Mouse (Mus musculus): ENCODE data around the gene Gpr142. TPM values are rescaled to one million over a fixed set of nuclear protein-coding genes. Genes with fewer than 3 reads are reported as not detected.
A peak's percentile ranks its signal among the peaks of the same experiment; 100 is the strongest.

Gene Gpr142
- polyA plus RNA-seq, 1 experiment from 2014 or later = not detected

DNA sequence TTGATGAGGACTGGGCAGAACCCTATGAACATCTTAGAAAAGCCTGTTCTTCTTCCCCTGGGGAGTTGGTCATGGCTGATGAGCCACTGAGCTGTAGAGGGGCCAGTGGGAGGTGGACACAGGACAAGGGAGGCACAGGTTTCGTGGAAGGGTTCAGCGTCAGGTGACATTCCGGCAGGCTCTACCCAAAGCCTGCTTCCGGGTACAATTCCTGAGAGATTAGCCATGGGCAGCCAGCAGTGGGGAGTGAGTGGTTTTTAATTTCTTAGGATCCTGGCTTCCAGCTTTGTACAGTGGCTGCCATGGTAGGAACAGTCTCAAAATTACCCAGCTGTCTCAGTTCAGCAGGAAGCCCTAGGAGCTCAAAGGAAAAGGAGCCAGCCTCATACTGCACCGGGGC is 48.3 kb downstream of the Gpr142 start:
- no peak for ATAC-seq (ENCODE audit: insufficient number of reproducible peaks, insufficient read depth, low FRiP score, low TSS enrichment)
- H3K36me3 ChIP-seq = no peaks in the 10 kb centered on the region
- H3K4me1 ChIP-seq = peaks cover 33% of the 10 kb centered on the region
- no peak overlapping the region for H3K4me3 ChIP-seq
- 53% methylated on average over 5 of the region's 5 CpGs for WGBS
- H3K27ac ChIP-seq = no peak overlapping the region
- no peak overlapping the region for H3K9ac ChIP-seq
- no peak overlapping the region for H3K4me2 ChIP-seq (replicated peaks)
- H3K27me3 ChIP-seq = no peaks in the 10 kb centered on the region
- H3K9me3 ChIP-seq = no peaks in the 10 kb centered on the region

DNA sequence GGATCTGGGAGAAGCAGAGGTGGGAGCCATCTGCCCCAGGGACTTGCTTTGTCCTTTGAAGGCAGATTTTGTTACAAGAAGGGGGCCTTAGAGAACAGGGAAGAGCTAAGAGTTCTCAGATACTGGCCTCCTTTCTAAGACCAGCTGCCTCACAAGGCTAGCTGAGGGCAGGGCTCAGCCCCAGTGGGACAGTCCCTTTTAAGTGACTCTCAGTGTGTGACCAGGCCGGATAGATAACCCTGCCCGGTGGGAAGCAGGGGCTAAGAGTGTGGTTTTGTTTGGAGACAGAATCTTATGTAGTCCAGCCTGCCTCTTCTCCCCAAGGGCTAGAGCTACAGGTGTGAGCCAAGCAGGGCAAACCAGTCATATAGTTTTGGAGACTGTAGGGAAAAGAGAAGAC is 50.8 kb downstream of the Gpr142 start:
- Histone ChIP-seq H3K4me2 (replicated peaks) (no peak overlapping the region; the same call in 1 of the 2 replicates), H3K4me3 (no peak overlapping the region), H3K27ac (0 out of 2 replicates have a peak overlapping the region, but pooled peaks have one; percentile 51), H3K36me3 (no peaks in the 10 kb centered on the region), H3K9ac (no peak overlapping the region), H3K4me1 (peaks cover 35% of the 10 kb centered on the region), H3K27me3 (no peaks in the 10 kb centered on the region), H3K9me3 (no peaks in the 10 kb centered on the region)
- 9% methylated on average over 2 of the region's 2 CpGs for WGBS
- ATAC-seq (ENCODE audit: insufficient number of reproducible peaks, insufficient read depth, low FRiP score, low TSS enrichment) = no peak

DNA sequence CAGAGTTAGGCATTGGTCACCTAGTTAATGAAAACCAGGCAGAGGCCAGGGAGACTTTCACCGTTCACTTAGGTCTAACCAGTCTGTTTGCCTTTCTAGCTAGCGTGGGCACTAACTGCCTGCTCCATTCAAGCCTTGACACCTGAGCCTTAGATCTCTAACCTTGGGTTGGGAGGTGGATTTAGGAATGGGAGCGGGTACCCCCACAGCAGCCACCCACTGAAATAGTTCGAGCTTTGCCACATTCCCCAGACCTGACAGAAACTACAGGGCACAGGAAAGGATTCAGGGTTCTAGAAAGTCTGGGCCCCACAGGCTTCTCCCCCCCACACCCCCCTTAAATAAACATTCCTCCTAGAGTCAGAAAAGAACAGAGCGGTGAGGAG is 51.3 kb downstream of the Gpr142 start:
- Histone ChIP-seq H3K36me3 (no peaks in the 10 kb centered on the region), H3K4me3 (peak overlapping the region; percentile 89), H3K9ac (peak overlapping the region; percentile 94; the same call in 1 of the 2 replicates), H3K27me3 (no peaks in the 10 kb centered on the region), H3K4me2 (replicated peaks) (peak overlapping the region; percentile 96), H3K27ac (peak overlapping the region; percentile 96), H3K4me1 (peaks cover 33% of the 10 kb centered on the region), H3K9me3 (no peaks in the 10 kb centered on the region)
- ATAC-seq (ENCODE audit: insufficient number of reproducible peaks, insufficient read depth, low FRiP score, low TSS enrichment) = no peak
- WGBS = 5% methylated on average over 5 of the region's 5 CpGs

DNA sequence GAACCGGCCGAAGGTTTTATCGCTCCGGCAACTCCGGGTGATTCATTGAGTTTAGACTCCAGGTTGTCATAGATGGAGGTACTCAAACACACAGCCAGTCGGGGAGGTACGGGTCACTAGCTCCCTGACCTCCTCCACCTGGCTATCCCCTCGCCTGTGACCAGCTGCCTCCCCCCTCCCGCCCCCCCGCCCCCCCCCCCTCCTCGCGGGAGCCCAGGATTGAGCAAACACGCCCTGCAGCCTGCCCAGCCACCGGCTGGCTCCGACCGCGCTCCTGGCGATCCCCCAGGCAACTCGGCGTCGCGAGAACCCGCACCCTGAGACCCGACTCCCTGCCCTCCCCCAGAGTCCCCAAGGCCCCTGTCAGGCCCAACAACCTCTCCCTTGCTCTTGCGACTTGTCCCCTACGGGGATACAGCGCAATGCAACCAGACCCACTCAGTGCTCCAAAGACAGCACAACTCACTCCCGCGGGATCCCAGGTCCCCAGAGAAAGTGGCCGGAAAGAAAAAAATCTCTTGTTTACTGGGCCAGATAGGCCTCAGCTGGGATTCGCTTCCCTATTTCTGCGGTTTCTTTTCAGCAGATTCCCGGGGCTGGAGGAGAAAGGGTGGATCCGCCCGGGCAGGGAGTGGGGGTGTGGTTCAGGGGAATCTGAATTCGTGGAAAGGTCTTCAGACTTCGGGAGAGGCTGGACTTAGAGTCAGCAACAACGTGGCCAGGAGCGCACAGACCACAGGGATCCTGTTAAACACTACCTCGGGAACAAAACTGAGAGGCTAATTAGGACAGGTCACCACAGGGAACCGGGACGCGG is 51.9 kb downstream of the Gpr142 start, which contains the start of gene Gprc5c:
Gprc5c (plus strand) TSS at position 701 of the 817 bp plus-strand sequence.
- Histone ChIP-seq H3K36me3 (no peaks in the 10 kb centered on the region), H3K4me1 (peaks cover 33% of the 10 kb centered on the region), H3K4me3 (peak within 1 kb of the TSS; percentile 89), H3K27me3 (no peaks in the 10 kb centered on the region), H3K27ac (peak within 1 kb of the TSS; percentile 96), H3K9me3 (no peaks in the 10 kb centered on the region), H3K9ac (peak within 1 kb of the TSS; percentile 94), H3K4me2 (replicated peaks) (peak within 1 kb of the TSS; percentile 96)
- no peak for ATAC-seq (ENCODE audit: insufficient number of reproducible peaks, insufficient read depth, low FRiP score, low TSS enrichment)
- under 1% methylated on average over 34 of the region's 43 CpGs for WGBS

DNA sequence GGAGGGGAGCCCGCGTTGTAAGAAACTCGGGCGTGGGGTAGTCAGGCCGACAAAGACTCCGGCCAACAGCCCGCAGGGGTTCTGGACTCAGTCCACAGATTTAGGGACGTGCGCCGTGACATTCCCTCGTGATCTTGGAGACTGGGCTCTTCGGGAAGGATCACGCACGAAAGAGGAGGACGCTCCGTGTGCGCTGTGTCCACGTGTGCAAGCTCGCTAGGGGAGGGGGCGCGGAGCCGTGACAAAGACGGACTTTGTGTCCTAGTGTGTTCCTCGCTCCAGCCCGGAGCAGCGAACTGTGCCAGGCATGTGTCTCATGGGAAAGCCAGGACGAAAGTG is 52.5 kb downstream of the Gpr142 start:
- Histone ChIP-seq H3K27me3 (no peaks in the 10 kb centered on the region), H3K4me2 (replicated peaks) (peak overlapping the region; percentile 96), H3K36me3 (no peaks in the 10 kb centered on the region), H3K27ac (peak overlapping the region; percentile 96), H3K9ac (peak overlapping the region; percentile 94), H3K9me3 (no peaks in the 10 kb centered on the region), H3K4me1 (peaks cover 33% of the 10 kb centered on the region), H3K4me3 (peak overlapping the region; percentile 89)
- ATAC-seq (ENCODE audit: insufficient number of reproducible peaks, insufficient read depth, low FRiP score, low TSS enrichment) = 0 out of 2 replicates have a peak, but pooled peaks have one; percentile 4
- WGBS = under 1% methylated on average over 27 of the region's 27 CpGs

DNA sequence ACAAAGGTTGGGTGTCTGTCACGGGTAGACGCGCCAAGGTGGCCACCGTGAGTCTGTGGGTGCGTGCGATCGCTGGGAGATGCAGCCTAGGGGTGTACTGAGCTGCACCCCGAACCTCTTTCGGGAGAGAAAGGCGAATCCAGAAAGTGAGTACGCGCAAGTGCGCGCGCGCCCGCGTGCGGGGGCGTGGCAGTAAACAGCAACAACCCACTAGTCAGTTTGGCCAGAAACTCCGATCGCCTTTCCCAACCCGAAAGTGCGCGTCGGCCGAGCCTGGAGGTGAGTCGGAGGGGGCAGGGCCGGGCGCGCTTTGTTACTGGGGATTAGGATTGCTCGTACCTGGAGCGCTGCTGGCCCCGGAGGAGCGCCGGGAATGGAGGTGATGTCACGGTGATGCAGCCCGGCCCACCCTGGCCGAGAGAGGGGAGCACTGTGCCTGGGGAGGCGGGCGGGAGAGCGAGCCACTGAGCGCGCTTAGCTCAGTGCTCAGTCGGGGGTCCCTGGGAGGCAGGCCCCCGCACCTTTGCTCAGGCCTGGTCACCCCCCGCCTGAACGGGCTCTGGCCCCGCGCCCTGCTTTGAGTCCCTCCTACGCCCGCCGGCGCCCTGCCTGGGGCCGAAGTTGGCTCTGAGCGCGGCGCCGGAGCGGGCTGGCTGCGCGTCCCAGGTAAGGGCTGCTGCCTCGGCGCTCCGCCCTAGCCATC is 53.0 kb downstream of the Gpr142 start:
- WGBS = under 1% methylated on average over 65 of the region's 65 CpGs
- Histone ChIP-seq H3K4me1 (peaks cover 33% of the 10 kb centered on the region), H3K9me3 (no peaks in the 10 kb centered on the region), H3K4me2 (replicated peaks) (peak overlapping the region; percentile 96), H3K27me3 (no peaks in the 10 kb centered on the region), H3K9ac (peak overlapping the region; percentile 94), H3K4me3 (peak overlapping the region; percentile 89), H3K27ac (peak overlapping the region; percentile 96), H3K36me3 (no peaks in the 10 kb centered on the region)
- ATAC-seq (ENCODE audit: insufficient number of reproducible peaks, insufficient read depth, low FRiP score, low TSS enrichment) = peak; percentile 58

DNA sequence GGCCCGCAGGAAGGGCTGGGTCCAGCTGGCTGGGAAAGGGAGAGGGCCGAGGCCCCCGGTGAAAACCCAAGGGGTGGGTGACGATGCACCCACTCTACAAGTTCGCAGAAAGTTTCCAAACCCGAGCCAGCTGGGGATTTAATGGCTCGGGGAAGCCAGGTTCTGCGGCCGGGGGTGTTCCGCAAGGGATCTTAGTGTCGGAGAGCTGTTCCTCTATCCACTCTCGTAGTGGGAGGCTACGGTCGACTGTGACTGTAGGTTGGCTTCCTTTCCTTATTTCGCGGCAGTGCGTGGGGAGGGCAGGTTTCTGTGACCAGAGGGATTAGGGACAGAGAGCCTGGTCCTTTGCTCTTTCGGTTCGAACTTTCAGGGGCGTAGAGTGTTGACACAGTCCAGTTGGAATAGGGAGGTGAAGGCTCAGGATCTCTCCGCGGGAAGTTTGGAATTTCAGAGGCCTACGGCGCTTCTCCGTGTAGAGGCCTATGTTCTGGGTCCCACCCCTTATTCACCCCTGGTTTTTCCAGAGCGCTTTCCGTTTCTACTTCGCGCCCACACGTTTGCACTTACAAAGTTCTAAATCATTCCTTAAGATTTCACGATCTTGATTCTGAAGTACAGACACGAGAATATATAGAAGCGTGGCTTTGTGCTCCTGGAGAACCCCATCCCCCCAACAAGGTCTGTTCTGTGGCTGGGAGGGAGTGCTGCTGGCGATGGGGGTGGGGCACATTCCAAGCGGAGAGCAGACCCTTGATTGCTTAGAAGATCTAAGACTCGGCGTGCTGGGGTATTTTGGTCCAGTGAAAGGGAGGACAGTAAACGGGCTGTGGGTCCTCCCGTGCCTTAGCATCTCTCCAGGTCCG is 53.8 kb downstream of the Gpr142 start:
- no peak for ATAC-seq (ENCODE audit: insufficient number of reproducible peaks, insufficient read depth, low FRiP score, low TSS enrichment)

DNA sequence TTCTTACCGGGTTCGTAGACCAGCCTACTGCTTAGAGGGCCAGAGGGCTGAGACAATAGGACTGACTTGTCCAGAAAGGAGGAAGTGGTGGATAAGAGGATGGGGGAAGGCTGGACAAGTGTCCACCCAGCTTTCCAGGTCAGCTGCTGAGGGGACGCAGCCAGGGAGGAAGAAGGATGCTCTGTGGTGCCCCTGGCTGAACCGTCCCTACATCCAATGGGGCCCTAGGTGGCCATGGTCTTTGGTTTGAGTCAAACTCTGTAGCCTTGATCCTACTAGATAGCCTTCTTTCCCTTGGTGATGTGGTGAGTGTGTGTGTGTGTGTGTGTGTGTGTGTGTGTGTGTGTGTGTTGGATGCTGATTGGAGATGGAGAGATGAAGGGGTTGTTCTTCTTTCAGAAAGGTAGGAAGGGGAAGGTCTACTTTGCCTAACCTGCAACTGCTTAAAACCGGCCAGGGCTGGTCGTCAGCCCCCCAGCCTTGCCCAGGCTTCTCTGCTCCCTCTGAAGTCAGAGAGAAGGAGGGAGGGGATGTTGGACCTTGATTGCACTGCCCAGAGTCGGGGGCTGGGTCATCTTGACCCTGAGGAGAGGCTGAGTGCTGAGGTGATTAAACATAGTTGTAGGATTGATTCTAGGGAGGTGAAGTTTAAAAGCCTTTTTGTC is 54.6 kb downstream of the Gpr142 start:
- peak overlapping the region; percentile 96 for H3K27ac ChIP-seq
- H3K4me2 ChIP-seq (replicated peaks) = peak overlapping the region; percentile 96
- H3K9ac ChIP-seq = peak overlapping the region; percentile 94
- ATAC-seq (ENCODE audit: insufficient number of reproducible peaks, insufficient read depth, low FRiP score, low TSS enrichment) = no peak
- no peaks in the 10 kb centered on the region for H3K9me3 ChIP-seq
- H3K4me3 ChIP-seq = peak overlapping the region; percentile 89
- H3K4me1 ChIP-seq = peaks cover 33% of the 10 kb centered on the region
- H3K27me3 ChIP-seq = no peaks in the 10 kb centered on the region
- WGBS = 8% methylated on average over 7 of the region's 7 CpGs
- H3K36me3 ChIP-seq = no peaks in the 10 kb centered on the region

More for the DNA sequence above, 53.8 kb downstream of the Gpr142 start:
- no peaks in the 10 kb centered on the region for H3K27me3 ChIP-seq
- peaks cover 33% of the 10 kb centered on the region for H3K4me1 ChIP-seq
- under 1% methylated on average over 40 of the region's 40 CpGs for WGBS
- peak overlapping the region; percentile 94 for H3K9ac ChIP-seq
- peak overlapping the region; percentile 96 for H3K27ac ChIP-seq
- H3K36me3 ChIP-seq = no peaks in the 10 kb centered on the region
- H3K4me3 ChIP-seq = peak overlapping the region; percentile 89
- no peaks in the 10 kb centered on the region for H3K9me3 ChIP-seq
- peak overlapping the region; percentile 96 for H3K4me2 ChIP-seq (replicated peaks)

DNA sequence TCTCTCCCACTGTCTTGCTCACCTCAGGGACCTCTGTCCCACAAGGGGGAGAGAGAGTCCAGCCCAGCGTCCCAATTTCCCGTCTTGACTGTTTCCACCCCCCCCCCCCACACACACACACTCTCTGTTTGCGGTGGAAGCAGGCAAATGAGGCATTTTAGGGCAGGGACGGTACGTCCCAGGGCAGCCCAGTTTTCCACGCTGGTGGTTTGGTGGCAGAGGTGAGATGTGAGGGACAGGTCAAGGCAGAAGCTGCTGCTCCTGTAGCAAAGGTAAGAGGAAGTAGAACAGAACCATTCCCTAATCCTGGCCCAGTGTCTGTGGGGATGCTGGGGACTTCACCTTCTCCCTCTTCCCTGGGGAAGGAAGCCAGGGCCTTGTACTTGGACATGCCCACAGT is 55.9 kb downstream of the Gpr142 start:
- Histone ChIP-seq H3K27ac (no peak overlapping the region), H3K4me2 (replicated peaks) (no peak overlapping the region), H3K9ac (no peak overlapping the region), H3K4me3 (no peak overlapping the region), H3K4me1 (peaks cover 25% of the 10 kb centered on the region), H3K9me3 (no peaks in the 10 kb centered on the region), H3K27me3 (no peaks in the 10 kb centered on the region), H3K36me3 (0 out of 2 replicates have a peak, but pooled peaks cover 3% of the 10 kb centered on the region)
- 63% methylated on average over 6 of the region's 6 CpGs for WGBS
- no peak for ATAC-seq (ENCODE audit: insufficient number of reproducible peaks, insufficient read depth, low FRiP score, low TSS enrichment)

DNA sequence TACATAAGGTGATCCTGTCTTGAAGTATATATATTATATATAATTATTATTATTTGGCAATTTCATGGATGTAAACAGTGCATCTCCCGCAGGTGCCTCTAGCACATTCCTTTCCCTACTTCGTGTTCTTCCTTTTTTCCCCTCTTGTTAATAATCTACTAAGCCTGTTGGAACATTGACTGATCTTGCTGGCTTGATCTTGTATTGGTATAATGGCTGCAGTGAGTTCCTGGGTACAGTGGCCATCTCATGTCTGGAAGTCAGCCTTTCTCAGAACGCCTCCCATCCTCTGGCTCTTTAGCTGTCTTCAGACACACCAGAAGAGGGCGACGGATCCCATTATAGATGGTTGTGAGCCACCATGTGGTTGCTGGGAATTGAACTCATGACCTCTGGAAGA is 57.4 kb downstream of the Gpr142 start:
- Histone ChIP-seq H3K4me2 (replicated peaks) (no peak overlapping the region), H3K9me3 (no peaks in the 10 kb centered on the region), H3K9ac (no peak overlapping the region), H3K36me3 (0 out of 2 replicates have a peak, but pooled peaks cover 3% of the 10 kb centered on the region), H3K27me3 (no peaks in the 10 kb centered on the region), H3K4me1 (peaks cover 16% of the 10 kb centered on the region), H3K27ac (no peak overlapping the region), H3K4me3 (no peak overlapping the region)
- WGBS = 96% methylated on average over 5 of the region's 5 CpGs
- no peak for ATAC-seq (ENCODE audit: insufficient number of reproducible peaks, insufficient read depth, low FRiP score, low TSS enrichment)
